Mouse (Mus musculus): Measurements from ENCODE around the gene Msi2.

- TF ChIP-seq CTCF (IDR thresholded peaks at IDR 0.05; ENCODE audit: extremely low read depth, insufficient read depth, insufficient read length, insufficient replicate concordance) (no peak), POLR2A (IDR thresholded peaks at IDR 0.05; ENCODE audit: low read depth, low read length) (no peak)
Observed at GRCm38 (mm10) chr11:88496460-88496859, 221.9 kb downstream of the Msi2 start.
